Mouse (Mus musculus): ENCODE data around the gene Rwdd2b. TPM values are rescaled to one million over a fixed set of nuclear protein-coding genes. Genes with fewer than 3 reads are reported as not detected.

The Rwdd2b gene
- total RNA-seq, 1 experiment: 4.6 TPM

- DNase-seq (ENCODE audit: low read depth, low spot score): no peak
- Histone ChIP-seq H3K4me1 (ENCODE audit: control insufficient read depth in 2 of 2, insufficient read depth in 2 of 2, low read length in 2 of 2, poor library complexity in 1 of 2) (no peaks in the 10 kb centered on the region), H3K27ac (ENCODE audit: insufficient read depth, low read depth, low read length, poor library complexity, severe bottlenecking) (no peak overlapping the region), H3K36me3 (ENCODE audit: control insufficient read depth, insufficient read depth, low read length, poor library complexity, severe bottlenecking) (peaks cover 12% of the 10 kb centered on the region), H3K9ac (ENCODE audit: insufficient read depth, low read depth, low read length, poor library complexity, severe bottlenecking) (no peak overlapping the region), H3K9me3 (ENCODE audit: control insufficient read depth, insufficient read depth, low read depth, low read length) (no peaks in the 10 kb centered on the region), H3K4me3 (ENCODE audit: insufficient read depth in 1 of 2, low read depth in 1 of 2, low read length in 2 of 2, poor library complexity in 1 of 2, severe bottlenecking in 1 of 2) (no peak overlapping the region)
- in situ Hi-C loops (cut with MboI; ENCODE audit: low sequenced_read_pairs in 2 of 2, unreplicated experiment in 2 of 2): no loop called here
- TF ChIP-seq MAFK (IDR thresholded peaks at IDR 0.05; ENCODE audit: insufficient read depth, low read depth, low read length) (no peak), ZNF384 (IDR thresholded peaks at IDR 0.05; ENCODE audit: low read depth, low read length) (no peak)
Observed at GRCm38 (mm10) chr16:87427516-87427915, 12.9 kb downstream of the Rwdd2b start.

- DNase-seq (ENCODE audit: low read depth, low spot score): no peak
- Histone ChIP-seq H3K9me3 (ENCODE audit: control insufficient read depth, insufficient read depth, low read depth, low read length) (no peaks in the 10 kb centered on the region), H3K4me1 (ENCODE audit: control insufficient read depth in 2 of 2, insufficient read depth in 2 of 2, low read length in 2 of 2, poor library complexity in 1 of 2) (no peaks in the 10 kb centered on the region), H3K27ac (ENCODE audit: insufficient read depth, low read depth, low read length, poor library complexity, severe bottlenecking) (no peak overlapping the region), H3K9ac (ENCODE audit: insufficient read depth, low read depth, low read length, poor library complexity, severe bottlenecking) (no peak overlapping the region), H3K4me3 (ENCODE audit: insufficient read depth in 1 of 2, low read depth in 1 of 2, low read length in 2 of 2, poor library complexity in 1 of 2, severe bottlenecking in 1 of 2) (no peak overlapping the region), H3K36me3 (ENCODE audit: control insufficient read depth, insufficient read depth, low read length, poor library complexity, severe bottlenecking) (peaks cover 34% of the 10 kb centered on the region)
- TF ChIP-seq CHD2 (IDR thresholded peaks at IDR 0.05; ENCODE audit: low read depth, low read length) (no peak), HCFC1 (IDR thresholded peaks at IDR 0.05; ENCODE audit: borderline replicate concordance, insufficient read depth, low read length) (no peak), MAFK (IDR thresholded peaks at IDR 0.05; ENCODE audit: insufficient read depth, low read depth, low read length) (no peak), ZNF384 (IDR thresholded peaks at IDR 0.05; ENCODE audit: low read depth, low read length) (no peak), ZC3H11A (IDR thresholded peaks at IDR 0.05; ENCODE audit: borderline replicate concordance, low read depth, low read length) (no peak)
- in situ Hi-C loops (cut with MboI; ENCODE audit: low sequenced_read_pairs in 2 of 2, unreplicated experiment in 2 of 2): no loop called here
Observed at GRCm38 (mm10) chr16:87420662-87421061, 19.7 kb downstream of the Rwdd2b start.

GRCm38 (mm10) chr16:87405001-87405400, 35.4 kb downstream of the Rwdd2b start:
- Histone ChIP-seq H3K9me3 (ENCODE audit: control insufficient read depth, insufficient read depth, low read depth, low read length) (no peaks in the 10 kb centered on the region), H3K9ac (ENCODE audit: insufficient read depth, low read depth, low read length, poor library complexity, severe bottlenecking) (no peak overlapping the region), H3K36me3 (ENCODE audit: control insufficient read depth, insufficient read depth, low read length, poor library complexity, severe bottlenecking) (peaks cover 28% of the 10 kb centered on the region), H3K4me3 (ENCODE audit: insufficient read depth in 1 of 2, low read depth in 1 of 2, low read length in 2 of 2, poor library complexity in 1 of 2, severe bottlenecking in 1 of 2) (no peak overlapping the region), H3K4me1 (ENCODE audit: control insufficient read depth in 2 of 2, insufficient read depth in 2 of 2, low read length in 2 of 2, poor library complexity in 1 of 2) (0 out of 4 replicates have a peak, but pooled peaks cover 0 to 2% of the 10 kb centered on the region in 2 experiments), H3K27ac (ENCODE audit: insufficient read depth, low read depth, low read length, poor library complexity, severe bottlenecking) (no peak overlapping the region)
- in situ Hi-C loops (cut with MboI; ENCODE audit: low sequenced_read_pairs in 2 of 2, unreplicated experiment in 2 of 2): no loop called here
- DNase-seq (ENCODE audit: low read depth, low spot score): peak; percentile 88
- TF ChIP-seq ZC3H11A (IDR thresholded peaks at IDR 0.05; ENCODE audit: borderline replicate concordance, low read depth, low read length) (peak; percentile 9; the same call in 1 of the 2 replicates), CHD2 (IDR thresholded peaks at IDR 0.05; ENCODE audit: low read depth, low read length) (no peak)

- Histone ChIP-seq H3K36me3 (ENCODE audit: control insufficient read depth, insufficient read depth, low read length, poor library complexity, severe bottlenecking) (peaks cover 20% of the 10 kb centered on the region), H3K4me3 (ENCODE audit: insufficient read depth in 1 of 2, low read depth in 1 of 2, low read length in 2 of 2, poor library complexity in 1 of 2, severe bottlenecking in 1 of 2) (no peak overlapping the region), H3K4me1 (ENCODE audit: control insufficient read depth in 2 of 2, insufficient read depth in 2 of 2, low read length in 2 of 2, poor library complexity in 1 of 2) (no peaks in the 10 kb centered on the region), H3K27ac (ENCODE audit: insufficient read depth, low read depth, low read length, poor library complexity, severe bottlenecking) (no peak overlapping the region), H3K9me3 (ENCODE audit: control insufficient read depth, insufficient read depth, low read depth, low read length) (no peaks in the 10 kb centered on the region), H3K9ac (ENCODE audit: insufficient read depth, low read depth, low read length, poor library complexity, severe bottlenecking) (no peak overlapping the region)
- TF ChIP-seq ZC3H11A (IDR thresholded peaks at IDR 0.05; ENCODE audit: borderline replicate concordance, low read depth, low read length): no peak
- no peak for TF ChIP-seq CHD2 (IDR thresholded peaks at IDR 0.05; ENCODE audit: low read depth, low read length)
- no peak for TF ChIP-seq MAFK (IDR thresholded peaks at IDR 0.05; ENCODE audit: insufficient read depth, low read depth, low read length)
- no peak for TF ChIP-seq HCFC1 (IDR thresholded peaks at IDR 0.05; ENCODE audit: borderline replicate concordance, insufficient read depth, low read length)
- TF ChIP-seq ZNF384 (IDR thresholded peaks at IDR 0.05; ENCODE audit: low read depth, low read length): no peak
- in situ Hi-C loops (cut with MboI; ENCODE audit: low sequenced_read_pairs in 2 of 2, unreplicated experiment in 2 of 2): no loop called here
- DNase-seq (ENCODE audit: low read depth, low spot score): peak; percentile 58
Observed at GRCm38 (mm10) chr16:87393813-87394548, 46.4 kb downstream of the Rwdd2b start.

Data from ES-E14 (cell line).